Mouse (Mus musculus) myocyte (in vitro differentiated cells): ENCODE measurements at regions not wholly inside any gene's neighbourhood (a gene's known extent, or its start where the extent isn't known, plus 50 kb on each side); places are given as distances from the start of the nearest gene placed in this dataset.

ENCODE experiments used
- CEBPB ChIP-seq: IDR thresholded peaks from 2 replicates; pipeline ENCODE4 v1.6.1; 2011; ENCODE audit warnings: mild to moderate bottlenecking, moderate library complexity; ENCODE audit not compliant: poor library complexity, insufficient read depth, severe bottlenecking
- E2F4 ChIP-seq: IDR thresholded peaks from one replicate; pipeline ENCODE4 v1.6.1; 2011; ENCODE audit warnings: mild to moderate bottlenecking, control low read depth, moderate library complexity; ENCODE audit not compliant: insufficient read depth
- MAX ChIP-seq: IDR thresholded peaks from one replicate; pipeline ENCODE4 v1.6.1; 2011; ENCODE audit warnings: low read depth, mild to moderate bottlenecking, control low read depth
- MYOD1 ChIP-seq, 3 experiments: IDR thresholded peaks; one replicate each; pipeline ENCODE4 v1.6.1; 2011; ENCODE audit warnings: control low read depth in 2 of 3, low read depth in 2 of 3, mild to moderate bottlenecking in 2 of 3, moderate library complexity in 1 of 3; ENCODE audit not compliant: insufficient read length in 2 of 3, control insufficient read depth in 1 of 3
- POLR2A ChIP-seq: IDR thresholded peaks from one replicate; pipeline ENCODE4 v1.6.1; 2011; ENCODE audit warnings: low read depth, mild to moderate bottlenecking, control low read depth, moderate library complexity; ENCODE audit not compliant: insufficient read length
- TCF12 ChIP-seq: IDR thresholded peaks from one replicate; pipeline ENCODE4 v1.6.1; 2011; ENCODE audit warnings: mild to moderate bottlenecking, control low read depth; ENCODE audit not compliant: poor library complexity, insufficient read depth, severe bottlenecking
- USF1 ChIP-seq: IDR thresholded peaks from one replicate; pipeline ENCODE4 v1.6.1; 2011; ENCODE audit warnings: low read depth, mild to moderate bottlenecking, control low read depth, moderate library complexity

- TF ChIP-seq USF1: no peak
- TF ChIP-seq E2F4: no peak
- no peak for TF ChIP-seq POLR2A
- TF ChIP-seq CEBPB: no peak
- TF ChIP-seq MAX: no peak
- TF ChIP-seq TCF12: no peak
- TF ChIP-seq MYOD1 (IDR thresholded peaks at IDR 0.05; ENCODE audit: control insufficient read depth in 1 of 3, insufficient read length in 2 of 3, low read depth in 2 of 3): no peak
Observed at GRCm38 (mm10) chr13:18476311-18476710, 78.8 kb upstream of the Pou6f2 start.
